Mouse (Mus musculus): ENCODE data around the gene Slc22a23. TPM values are rescaled to one million over a fixed set of nuclear protein-coding genes. Genes with fewer than 3 reads are reported as not detected.

The Slc22a23 gene
- polyA plus RNA-seq (2012; rRNA removed): 59.1 and 62.3 TPM in 2 replicates

DNA sequence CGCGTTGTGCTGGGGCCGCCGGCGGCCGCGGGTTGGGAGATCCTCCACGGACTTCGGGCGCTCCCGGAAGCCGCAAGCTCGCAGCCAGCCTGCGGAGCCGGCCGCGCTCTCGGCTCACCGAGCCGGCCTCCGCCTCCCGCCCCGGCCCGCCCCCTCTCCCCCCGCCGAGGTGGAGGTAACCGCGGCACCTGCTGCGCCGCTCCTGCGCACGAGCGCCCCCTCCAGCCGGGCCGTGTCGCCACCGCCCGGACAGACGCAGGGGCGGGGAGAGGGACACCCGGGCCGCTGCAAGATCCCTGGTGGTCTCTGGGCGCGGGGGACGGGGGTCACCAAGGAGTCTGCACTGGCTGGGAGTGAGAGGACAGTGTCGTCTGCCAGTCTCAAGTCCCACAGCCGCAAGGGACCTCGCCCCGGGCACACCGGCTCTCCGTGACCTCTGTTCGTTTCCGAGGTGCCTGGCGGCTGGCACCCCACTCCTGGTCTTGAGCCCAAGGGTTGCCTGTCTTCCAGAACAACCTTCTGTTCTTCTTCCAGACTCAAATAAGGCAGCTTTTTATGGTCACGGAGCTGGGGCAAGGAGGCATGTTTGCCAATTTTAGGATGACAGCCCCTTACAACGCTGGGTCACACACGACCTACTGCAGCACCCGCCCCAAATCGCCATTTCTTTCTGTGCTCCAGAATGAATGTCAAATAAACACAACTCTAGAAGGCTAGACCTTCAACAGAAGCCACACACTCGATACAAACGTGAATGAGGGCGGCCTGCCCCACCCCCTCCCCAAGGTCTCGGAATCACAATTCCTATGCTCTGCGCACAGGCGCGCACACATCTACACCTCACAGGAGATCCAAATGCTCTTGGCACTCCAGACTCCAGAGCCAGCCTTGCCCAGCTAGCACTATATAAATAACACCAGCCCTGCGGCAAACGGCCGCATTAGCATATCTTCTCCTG lies at the start of gene Slc22a23:
Gene Slc22a23 (minus strand): TSS at position 55 of the 958 bp plus-strand sequence.

DNA sequence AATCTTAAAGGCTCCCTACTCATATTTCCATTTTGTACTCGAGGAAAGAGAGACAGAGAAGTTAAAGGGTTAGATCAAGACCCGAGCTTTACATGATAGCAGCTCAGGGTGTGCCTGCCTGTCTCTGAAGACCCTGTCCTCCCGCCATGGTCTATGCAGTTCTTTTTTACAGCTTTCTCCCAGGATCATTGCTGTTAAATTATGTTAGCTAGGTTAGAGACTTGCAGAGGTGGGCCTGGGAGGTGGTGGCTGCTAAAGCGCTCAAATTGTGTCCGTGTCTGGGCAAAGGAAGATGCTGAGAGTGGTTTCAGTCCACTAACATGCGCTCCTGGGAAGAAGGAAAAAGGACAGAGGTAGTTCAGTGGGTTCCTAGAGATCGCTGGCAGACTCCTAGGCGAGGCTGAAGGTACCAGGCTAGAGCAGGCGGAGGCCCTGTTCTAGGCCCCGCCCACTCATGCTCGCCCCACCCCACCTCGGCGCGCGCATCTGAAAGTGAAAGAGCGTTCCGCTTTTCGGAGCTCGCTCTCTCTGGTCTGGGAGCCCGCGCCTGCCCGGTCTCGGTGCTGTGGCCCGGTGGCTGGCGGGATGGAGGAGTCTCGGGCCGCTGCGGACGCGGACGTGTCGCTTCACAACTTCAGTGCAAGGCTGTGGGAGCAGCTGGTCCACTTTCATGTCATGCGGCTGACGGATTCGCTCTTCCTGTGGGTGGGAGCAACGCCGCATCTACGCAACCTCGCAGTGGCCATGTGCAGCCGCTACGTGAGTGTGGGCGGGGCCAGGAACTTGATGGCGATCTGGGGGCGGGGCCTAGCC lies 182.3 kb downstream of the Slc22a23 start, which contains the start of gene Psmg4:
Gene Psmg4 (plus strand): TSS at position 474 of the 813 bp plus-strand sequence.

DNA sequence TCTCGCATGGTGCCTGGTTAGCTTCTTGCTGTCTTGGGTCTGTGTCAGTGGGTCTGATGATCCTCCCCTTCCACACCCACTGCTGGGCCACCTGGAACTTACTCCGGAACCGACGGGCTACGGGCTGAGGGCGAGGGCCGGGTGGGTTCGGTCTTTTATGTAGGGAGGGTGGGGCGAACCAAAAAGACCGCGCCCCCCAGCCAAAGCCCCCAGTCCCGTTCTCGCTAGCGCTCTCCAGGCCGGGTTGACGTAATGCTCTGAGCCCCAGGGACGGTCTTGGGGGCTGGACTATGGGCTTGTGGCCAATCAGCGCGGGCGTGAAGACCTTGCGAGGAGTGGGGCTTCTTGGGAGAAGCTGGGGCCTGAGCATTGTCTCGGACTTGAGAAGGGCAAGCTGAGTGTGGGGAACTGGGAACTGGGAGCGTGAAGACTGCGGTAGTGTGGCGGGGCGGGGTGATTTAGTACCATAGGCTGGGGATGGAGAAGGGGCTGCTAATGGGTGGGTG lies 214.7 kb downstream of the Slc22a23 start, which contains the start of gene Tubb2b:
Gene Tubb2b (minus strand): TSS at position 241 of the 506 bp plus-strand sequence.

Other genes with a start within 250 kb of the Slc22a23 start
- gene Tubb2b, start 214.7 kb downstream of the Slc22a23 start, polyA plus RNA-seq (2012; rRNA removed): 9,323 and 9,673 TPM in 2 replicates
- 136 TPM in 2 replicates for gene Psmg4, start 182.2 kb downstream of the Slc22a23 start, polyA plus RNA-seq (2012; rRNA removed)

All from central nervous system, embryonic 18 days (tissue).